Mouse (Mus musculus): ENCODE measurements at regions not wholly inside any gene's neighbourhood (a gene's known extent, or its start where the extent isn't known, plus 50 kb on each side); places are given as distances from the start of the nearest gene placed in this dataset.

GRCm38 (mm10) chr1:117364066-117364465, 332.9 kb upstream of the Gm28363 start:
- TF ChIP-seq CTCF (IDR thresholded peaks at IDR 0.05; ENCODE audit: borderline replicate concordance, extremely low read depth, insufficient read depth, insufficient read length) (no peak), POLR2A (IDR thresholded peaks at IDR 0.05; ENCODE audit: borderline replicate concordance, extremely low read depth, insufficient read depth, insufficient read length, poor library complexity, severe bottlenecking) (no peak)
